Mouse (Mus musculus): ENCODE measurements around the gene Hoxb1. TPM values are rescaled to one million over a fixed set of nuclear protein-coding genes. Genes with fewer than 3 reads are reported as not detected.

The Hoxb1 gene
- total and polyA plus RNA-seq, 3 experiments, result not detected

DNA sequence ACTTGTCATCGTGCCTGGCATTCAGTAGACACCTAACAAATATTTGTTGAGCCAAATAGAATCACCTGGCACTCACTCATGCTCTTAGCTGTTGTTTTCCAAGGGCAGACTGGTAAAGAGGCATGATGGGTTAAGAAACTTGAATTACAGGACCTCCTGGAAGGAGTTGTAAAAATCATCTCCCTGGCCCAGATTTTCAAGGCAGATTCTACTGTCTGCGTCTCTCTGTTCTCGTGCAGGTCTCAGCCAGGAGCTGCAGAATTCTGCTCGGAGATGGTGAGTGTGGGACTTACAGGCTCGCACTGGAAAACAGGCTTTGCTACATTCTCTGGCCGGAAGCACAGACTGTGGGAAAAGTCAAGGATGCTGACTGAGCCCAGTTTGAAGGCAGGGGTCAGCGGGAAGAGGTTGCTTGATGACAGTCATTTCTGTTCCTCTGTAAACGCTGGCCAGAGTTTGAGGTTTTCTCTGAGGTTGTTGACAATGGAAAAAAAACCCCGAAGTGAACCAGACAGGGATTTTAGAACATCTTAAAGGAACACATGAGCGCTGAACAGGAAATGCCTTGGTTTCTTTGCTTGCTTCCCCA is 38.6 kb downstream of the Hoxb1 start:
- peak; percentile 73 for DNase-seq

DNA sequence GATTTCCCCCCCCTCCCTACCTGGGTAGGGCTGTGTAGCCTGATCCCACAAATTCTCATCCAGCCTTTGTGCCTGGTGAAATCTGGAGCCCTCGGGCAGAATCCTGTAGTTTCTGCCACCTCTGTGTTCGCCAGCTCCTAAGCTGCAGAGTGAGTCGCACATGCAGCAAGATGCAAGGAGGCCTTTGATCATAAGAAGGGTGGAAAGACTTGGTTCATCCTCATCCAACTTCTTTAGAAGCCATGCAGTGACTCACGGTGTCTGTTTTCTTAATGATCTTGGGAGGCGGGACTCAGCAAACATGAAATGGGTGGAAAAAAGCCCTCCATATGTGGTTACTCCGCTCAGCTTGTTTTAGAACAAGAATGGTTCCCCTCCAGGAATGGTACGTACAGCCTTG is 39.3 kb downstream of the Hoxb1 start:
- peak; percentile 28 for DNase-seq

DNA sequence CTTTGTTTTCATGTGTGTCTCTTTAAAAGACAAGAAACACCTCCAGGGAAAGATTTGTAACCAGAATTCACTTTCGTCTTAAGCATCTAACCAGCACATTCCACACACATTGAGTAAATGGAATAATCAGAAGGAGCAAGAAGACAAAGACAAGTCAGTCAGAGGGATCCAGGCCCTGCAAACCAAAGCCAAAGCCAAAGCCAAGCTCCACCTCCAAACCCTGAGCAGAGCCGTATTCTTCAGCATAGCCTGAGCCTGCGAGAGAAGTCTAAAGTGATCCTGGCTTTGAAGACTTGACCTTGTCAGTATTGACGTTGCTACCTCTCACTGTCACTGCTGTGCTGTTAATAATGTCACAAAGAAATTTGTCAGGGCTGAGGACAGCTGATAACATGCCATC is 40.0 kb downstream of the Hoxb1 start:
- DNase-seq, result peak; percentile 37

DNA sequence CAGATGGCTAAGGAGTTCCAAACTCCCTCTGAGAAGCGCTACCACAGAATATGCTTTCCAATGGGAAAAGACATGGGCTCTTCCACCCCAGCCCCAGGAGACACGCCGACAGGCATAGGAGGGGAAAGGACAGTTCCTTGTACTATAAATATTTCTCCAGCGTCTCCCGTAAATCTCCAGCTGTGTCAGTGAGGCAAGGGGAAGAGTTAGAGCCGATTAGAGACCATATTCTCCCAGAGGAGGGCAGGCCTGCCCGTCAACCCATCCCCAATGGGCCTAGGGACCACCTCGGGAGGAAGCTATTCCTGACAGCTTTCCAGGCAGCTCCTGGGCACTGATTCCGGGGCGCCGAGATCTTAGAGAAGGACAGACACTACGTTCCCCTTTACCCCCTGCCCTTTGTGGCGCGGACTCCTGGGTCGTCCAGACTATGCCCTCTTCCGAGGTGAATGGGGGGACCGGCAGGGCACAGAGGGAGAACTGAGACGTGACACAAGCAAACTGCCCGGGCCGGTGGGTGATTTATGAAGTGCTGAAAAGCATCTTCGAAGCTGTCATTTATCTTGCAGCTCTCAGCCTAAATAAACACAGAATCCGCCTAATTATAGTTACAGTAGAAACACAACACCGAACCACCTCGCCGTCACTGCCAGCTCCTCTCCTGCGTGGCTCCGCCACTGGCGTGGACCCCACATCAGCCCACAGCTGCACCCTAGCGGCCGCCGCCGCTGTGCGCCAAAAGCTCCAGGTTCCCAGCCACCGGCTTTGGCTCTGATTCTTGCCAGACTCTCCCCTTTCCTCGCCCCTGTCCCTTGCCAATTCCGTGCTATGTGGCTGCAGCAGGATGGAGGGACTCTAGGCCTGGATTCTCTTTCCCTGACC is 41.9 kb downstream of the Hoxb1 start:
- peak; percentile 92 for DNase-seq

DNA sequence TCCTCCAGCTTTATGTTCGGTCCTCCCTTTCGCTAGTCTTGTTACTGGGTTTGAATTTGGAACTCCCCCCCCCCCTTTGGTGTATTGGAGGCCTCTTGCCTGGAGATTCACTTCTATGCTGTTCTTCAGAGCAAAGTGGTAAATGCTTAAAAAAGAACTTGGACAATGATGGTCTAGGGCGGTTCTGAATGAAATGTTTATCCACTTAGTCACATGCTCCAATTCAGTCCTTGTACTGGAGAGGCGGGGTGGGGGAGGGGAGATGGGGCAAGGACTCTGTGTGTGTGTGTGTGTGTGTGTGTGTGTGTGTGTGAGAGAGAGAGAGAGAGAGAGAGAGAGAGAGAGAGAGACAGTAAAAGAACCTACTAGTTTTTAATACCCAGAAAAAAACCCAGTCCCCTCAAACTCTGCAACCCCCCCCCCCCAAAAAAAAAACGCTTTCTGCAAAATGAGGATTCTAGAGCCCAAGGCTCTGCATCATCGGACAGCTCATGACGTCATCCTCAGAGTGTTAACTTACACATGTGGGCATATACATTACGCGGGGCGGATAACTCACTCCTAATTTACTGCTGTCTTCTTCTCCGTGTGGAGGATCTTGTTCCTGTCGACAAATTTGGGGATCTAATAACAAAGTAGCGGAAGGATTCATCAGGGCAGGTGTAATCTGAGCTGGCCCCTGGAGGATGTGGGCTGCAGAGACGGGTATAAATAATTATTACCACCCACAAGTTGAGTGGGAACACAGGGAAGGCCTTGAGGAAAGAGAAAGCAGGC is 42.9 kb downstream of the Hoxb1 start:
- no peak for DNase-seq

DNA sequence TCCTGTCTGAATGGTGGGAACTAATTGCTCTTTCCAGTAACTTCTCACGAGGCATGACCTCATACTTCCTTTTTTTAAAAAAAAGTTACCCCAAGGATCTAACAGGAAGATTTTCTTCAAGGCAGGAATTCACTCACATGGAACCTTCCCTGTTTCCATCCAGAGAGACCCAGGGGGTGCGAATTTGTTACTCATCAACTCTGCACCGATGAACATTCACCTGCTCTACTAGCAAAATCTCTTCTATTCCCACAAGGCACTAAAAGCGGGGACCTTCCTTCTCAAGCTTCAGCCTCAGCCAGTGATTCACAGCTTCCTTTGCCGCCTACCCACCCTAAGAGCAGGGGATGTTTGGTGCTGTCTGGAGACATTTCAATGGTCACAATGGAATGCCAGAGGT is 45.5 kb downstream of the Hoxb1 start:
- no peak for DNase-seq

DNA sequence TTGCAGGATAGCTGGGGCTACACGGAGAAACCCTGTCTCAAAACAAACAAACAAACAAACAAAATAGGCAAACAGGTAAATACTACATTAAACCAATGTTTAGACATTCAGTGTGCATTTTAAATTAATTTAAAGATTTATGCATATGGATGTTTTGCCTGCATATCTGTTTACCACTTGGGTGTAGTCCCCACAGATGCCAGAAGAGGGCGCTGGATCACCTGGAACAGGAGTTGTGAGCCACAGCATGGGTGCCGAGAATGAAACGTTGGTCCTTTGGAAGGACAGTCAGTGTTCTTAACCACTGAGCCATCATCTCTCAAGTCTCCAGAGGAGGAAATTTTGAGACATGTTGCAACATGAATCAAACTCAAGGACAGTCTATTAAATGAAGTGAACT is 46.4 kb downstream of the Hoxb1 start:
- DNase-seq, result no peak

DNA sequence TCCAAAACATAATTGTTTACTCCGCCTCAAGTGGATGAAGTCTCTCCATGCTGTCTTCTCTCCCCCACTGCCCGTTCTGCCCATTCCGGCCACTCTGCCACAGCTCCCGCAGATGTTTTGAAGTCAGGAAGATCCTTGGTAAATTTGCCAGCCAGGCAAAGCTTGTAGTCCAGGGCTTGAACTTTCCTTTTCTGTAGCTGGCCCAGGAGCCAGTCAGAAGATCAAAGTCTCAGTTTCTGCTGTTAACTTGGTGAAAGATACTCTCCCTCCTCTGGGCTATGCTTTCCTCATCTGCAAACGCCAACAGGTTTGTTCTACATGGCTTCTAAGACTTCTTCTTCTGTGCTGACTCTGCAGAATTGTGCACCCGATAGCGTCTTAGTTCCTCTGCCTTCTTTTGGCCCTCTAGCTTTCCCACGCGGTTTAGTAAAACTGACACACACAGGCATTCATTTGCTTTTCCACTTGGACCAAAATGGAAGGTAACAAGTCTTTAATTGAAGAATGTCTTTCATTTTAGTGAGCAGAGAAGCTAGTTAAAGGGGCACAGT is 47.5 kb downstream of the Hoxb1 start:
- DNase-seq, result no peak

DNA sequence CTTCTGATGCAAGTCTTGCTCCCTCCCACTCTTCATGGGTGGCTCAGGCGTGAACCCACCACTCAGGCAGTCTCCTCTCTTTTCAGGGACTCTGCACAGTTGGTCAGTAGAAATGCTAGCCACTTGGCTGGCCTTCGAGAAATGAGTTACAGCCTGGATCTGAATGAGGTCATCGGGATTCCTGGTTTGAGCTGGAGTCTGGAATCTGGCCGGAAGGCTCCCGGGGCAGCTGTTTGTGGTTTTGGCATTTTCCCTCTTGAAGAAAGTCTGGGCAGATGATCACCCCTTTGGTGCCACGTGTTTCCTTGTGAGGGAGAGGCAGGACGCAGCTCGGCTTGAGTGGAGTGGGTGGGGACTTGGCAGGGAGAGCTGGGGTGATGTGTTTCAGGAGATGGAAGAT is 48.0 kb downstream of the Hoxb1 start:
- DNase-seq, result peak; percentile 95

DNA sequence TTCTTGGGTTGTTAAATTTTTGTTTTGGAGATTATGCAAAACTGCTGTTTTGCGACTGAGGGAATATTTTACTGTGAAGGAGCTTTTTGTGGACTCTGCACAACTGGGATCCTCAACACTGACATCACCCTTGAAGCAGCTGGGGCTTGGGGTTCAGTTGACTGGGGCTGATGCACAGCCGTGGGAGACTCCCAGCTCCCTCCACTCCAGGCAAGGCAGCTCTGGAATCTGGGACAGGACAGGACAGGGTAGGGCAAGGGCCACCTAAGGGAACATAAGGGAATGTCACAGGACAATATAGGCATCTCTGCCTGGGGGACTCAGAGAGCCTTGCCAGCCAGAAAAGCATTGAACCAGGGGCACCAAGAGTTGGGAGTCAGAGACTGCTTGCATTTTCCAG is 48.5 kb downstream of the Hoxb1 start:
- DNase-seq, result no peak

Small RNA genes within 50 kb of the gene (microRNA-seq; reads per million reads assigned to microRNA genes)
- gene Mir10a, result 39,672 to 40,568 reads per million in 2 experiments

Other genes with a start within 250 kb of the Hoxb1 start
- gene Ttll6, start 232.0 kb upstream of the Hoxb1 start, total RNA-seq (2021), result not detected
- 0.03 TPM in 1 of 2 replicates, not detected in the other for gene Ttll6, start 232.0 kb upstream of the Hoxb1 start, polyA plus RNA-seq (2012; rRNA removed)
- not detected for gene Hoxb13, start 171.4 kb upstream of the Hoxb1 start, total RNA-seq (2021)
- not detected in 2 replicates for gene Hoxb13, start 171.4 kb upstream of the Hoxb1 start, polyA plus RNA-seq (2012; rRNA removed)
- gene Hoxb9, start 94.3 kb upstream of the Hoxb1 start, total RNA-seq (2021), result 100 to 1,000 TPM; 183 to 377 TPM
- gene Hoxb9, start 94.3 kb upstream of the Hoxb1 start, polyA plus RNA-seq (2012; rRNA removed), result 156 and 180 TPM in 2 replicates
- 10 to 100 TPM; 67.3 to 93.9 TPM for gene Hoxb8, start 83.8 kb upstream of the Hoxb1 start, total RNA-seq (2021)
- gene Hoxb8, start 83.8 kb upstream of the Hoxb1 start, polyA plus RNA-seq (2012; rRNA removed), result 357 and 428 TPM in 2 replicates
- gene Hoxb7, start 79.1 kb upstream of the Hoxb1 start, total RNA-seq (2021), result 10 to 100 TPM; 46.4 to 46.7 TPM
- gene Hoxb7, start 79.1 kb upstream of the Hoxb1 start, polyA plus RNA-seq (2012; rRNA removed), result 48.8 and 55.9 TPM in 2 replicates
- gene Hoxb6, start 73.3 kb upstream of the Hoxb1 start, total RNA-seq (2021), result 10 to 100 TPM; 33.0 to 72.2 TPM
- gene Hoxb6, start 73.3 kb upstream of the Hoxb1 start, polyA plus RNA-seq (2012; rRNA removed), result 201 and 210 TPM in 2 replicates
- 10 to 100 TPM; 15.2 to 31.6 TPM for gene Hoxb5, start 62.4 kb upstream of the Hoxb1 start, total RNA-seq (2021)
- gene Hoxb5, start 62.4 kb upstream of the Hoxb1 start, polyA plus RNA-seq (2012; rRNA removed), result 43.4 and 45.6 TPM in 2 replicates
- 10 to 100 TPM; 16.7 to 21.8 TPM for gene Hoxb4, start 47.5 kb upstream of the Hoxb1 start, total RNA-seq (2021)
- 27.9 and 30.0 TPM in 2 replicates for gene Hoxb4, start 47.5 kb upstream of the Hoxb1 start, polyA plus RNA-seq (2012; rRNA removed)
- gene Hoxb3, start 42.4 kb upstream of the Hoxb1 start, total RNA-seq (2021), result 10 to 100 TPM; 20.1 to 21.9 TPM
- 89.4 and 94.9 TPM in 2 replicates for gene Hoxb3, start 42.4 kb upstream of the Hoxb1 start, polyA plus RNA-seq (2012; rRNA removed)
- gene Hoxb2, start 15.2 kb upstream of the Hoxb1 start, total RNA-seq (2021), result 10 to 100 TPM; 18.7 to 22.6 TPM
- gene Hoxb2, start 15.2 kb upstream of the Hoxb1 start, polyA plus RNA-seq (2012; rRNA removed), result 69.6 and 86.1 TPM in 2 replicates
- gene Skap1, start 98.8 kb downstream of the Hoxb1 start, total RNA-seq (2021), result 1 to 10 TPM; 5.5 to 6.5 TPM
- 2.9 and 3.3 TPM in 2 replicates for gene Skap1, start 98.8 kb downstream of the Hoxb1 start, polyA plus RNA-seq (2012; rRNA removed)

Data from adrenal gland, adult 2 months (tissue).